Mouse (Mus musculus): ENCODE results near the gene Olfr49.

DNA sequence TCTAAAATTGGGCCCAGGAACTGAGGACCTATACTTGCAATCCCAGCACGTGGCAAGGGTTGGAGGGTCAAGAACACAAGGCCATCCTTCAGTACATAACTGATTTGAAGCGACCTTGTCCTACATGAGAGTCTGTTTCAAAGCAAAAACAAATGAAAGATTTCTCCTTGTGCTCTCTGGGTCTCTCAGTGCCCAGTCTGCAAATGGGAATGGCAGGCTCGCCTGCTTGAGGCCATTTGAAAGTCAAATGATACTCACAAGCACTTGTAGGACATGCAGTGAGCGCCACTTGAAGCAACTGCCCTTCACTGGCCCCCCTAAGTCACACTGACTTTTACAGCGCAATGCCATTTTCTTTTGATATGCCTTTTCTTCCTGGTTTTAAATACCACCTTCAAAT, 44.2 kb downstream of the Olfr49 start:
- TF ChIP-seq EP300 (IDR thresholded peaks at IDR 0.05; ENCODE audit: low read depth) (no peak), CTCF (IDR thresholded peaks at IDR 0.05; ENCODE audit: low read depth) (no peak)
